Mouse (Mus musculus): ENCODE data around the gene Efna5.

GRCm38 (mm10) chr17:62881791-62882725 lies 941 bp upstream of the Efna5 start:
- no peak for TF ChIP-seq POLR2A (IDR thresholded peaks at IDR 0.05; ENCODE audit: extremely low read depth, insufficient read depth, low read length)
- TF ChIP-seq CTCF (IDR thresholded peaks at IDR 0.05; ENCODE audit: low read depth, low read length): no peak
